Mouse (Mus musculus) liver, postnatal 0 days (tissue): ENCODE measurements at regions not wholly inside any gene's neighbourhood (a gene's known extent, or its start where the extent isn't known, plus 50 kb on each side); places are given as distances from the start of the nearest gene placed in this dataset.

Experiments used
- CTCF ChIP-seq: sonication (generic); IDR thresholded peaks from 2 replicates; pipeline ENCODE4 v1.5.1; 2016; ENCODE audit warnings: antibody characterized with exemption, low read depth
- EP300 ChIP-seq: IDR thresholded peaks from 2 replicates; pipeline ENCODE4 v1.6.1; 2016; ENCODE audit warnings: antibody characterized with exemption, low read depth, mild to moderate bottlenecking

DNA sequence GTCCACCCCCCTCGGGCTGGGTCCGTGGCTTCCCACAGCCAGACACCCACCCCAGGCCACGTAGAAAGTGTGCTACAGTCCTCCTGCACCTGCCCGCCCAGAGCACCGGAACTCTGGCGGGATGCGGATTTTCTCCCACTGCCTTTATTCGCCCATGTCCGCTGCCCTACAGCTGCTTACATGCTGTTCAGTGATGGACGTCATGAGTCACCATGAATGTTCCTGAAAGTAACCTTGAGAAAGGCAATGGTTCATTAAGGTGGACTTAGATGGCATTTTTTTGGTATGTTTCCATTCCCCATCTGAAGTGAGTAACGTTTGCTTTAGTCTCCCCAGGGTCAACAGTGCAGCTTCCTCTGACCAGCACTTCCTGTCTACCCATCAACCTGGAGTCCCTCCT, 497.8 kb downstream of the Dcdc2c start:
- TF ChIP-seq CTCF (no peak), EP300 (no peak)
